Mouse (Mus musculus) CH12.LX (cell line): ENCODE results near the gene Clcn1.

Experiments used
- CTCF ChIP-seq, 2 experiments: IDR thresholded peaks in 1 of 2; conservative IDR thresholded peaks in 1 of 2; 2 replicates each; pipeline ENCODE4 v1.5.1; 2011 to 2012; ENCODE audit warnings: low read depth in 2 of 2, low read length in 2 of 2, improper control_type of control experiment in 1 of 2, inconsistent platforms in 1 of 2, mild to moderate bottlenecking in 1 of 2, moderate library complexity in 1 of 2
- HCFC1 ChIP-seq: IDR thresholded peaks from 2 replicates; pipeline ENCODE4 v1.6.1; 2012; ENCODE audit warnings: low read depth, mild to moderate bottlenecking, inconsistent platforms, low read length, improper control_type of control experiment
- MAFK ChIP-seq: IDR thresholded peaks from 2 replicates; pipeline ENCODE4 v1.6.1; 2011; ENCODE audit warnings: low read length, improper control_type of control experiment; ENCODE audit not compliant: insufficient replicate concordance
- NRF1 ChIP-seq: IDR thresholded peaks from 2 replicates; pipeline ENCODE4 v1.6.1; 2014; ENCODE audit warnings: low read depth, mild to moderate bottlenecking, inconsistent platforms, low read length, improper control_type of control experiment, moderate library complexity
- POLR2A ChIP-seq: IDR thresholded peaks from 2 replicates; pipeline ENCODE4 v1.6.1; 2011; ENCODE audit warnings: low read depth, mild to moderate bottlenecking, improper control_type of control experiment, low read length
- USF2 ChIP-seq: conservative IDR thresholded peaks from 2 replicates; pipeline ENCODE4 v1.6.1; 2011; ENCODE audit warnings: low read depth, low read length, improper control_type of control experiment
- ZC3H11A ChIP-seq: IDR thresholded peaks from 2 replicates; pipeline ENCODE4 v1.6.1; 2012; ENCODE audit warnings: low read depth, mild to moderate bottlenecking, inconsistent platforms, low read length, improper control_type of control experiment

DNA sequence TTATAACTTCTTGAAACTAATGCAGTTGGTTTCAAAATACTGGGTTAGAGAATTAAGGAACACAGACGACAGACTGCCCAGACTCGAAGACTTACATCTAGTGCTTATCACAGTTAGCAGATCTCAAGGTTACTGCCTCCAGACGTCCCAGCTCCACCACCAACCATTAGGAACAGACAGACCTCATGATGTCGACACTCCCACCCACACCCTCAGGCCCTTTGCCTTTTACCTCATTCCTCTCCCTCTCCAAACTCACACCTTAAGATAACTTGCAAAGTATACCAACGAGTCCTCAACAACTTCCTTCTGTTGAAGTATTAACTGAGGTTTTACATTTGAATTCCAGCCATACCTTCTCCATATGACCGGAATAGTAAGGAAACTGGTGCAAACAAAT is 26.1 kb upstream of the Clcn1 start:
- TF ChIP-seq CTCF (conservative IDR thresholded peaks at IDR 0.05 in 1 of 2, IDR thresholded peaks at IDR 0.05 in 1 of 2; ENCODE audit: low read depth in 2 of 2, low read length in 2 of 2) (no peak), POLR2A (no peak), MAFK (no peak), HCFC1 (no peak), NRF1 (no peak), USF2 (no peak), ZC3H11A (no peak)
